Mouse (Mus musculus) Patski (cell line): ENCODE data around the gene Trp53tg5. TPM values are rescaled to one million over a fixed set of nuclear protein-coding genes. Genes with fewer than 3 reads are reported as not detected.

ENCODE experiments used
- ATAC-seq: fragments of 100-300 bp; one replicate; pipeline ENCODE4 v1.8.0; 2021
- CTCF ChIA-PET: fragments of 350-600 bp; sonication (Branson Sonifier 250); formaldehyde crosslinking; loops from one replicate; lab custom pipeline; 2022; ENCODE audit warnings: inconsistent platforms; lab: Charles Lee
- POLR2A ChIA-PET: fragments of 350-600 bp; sonication (Branson Sonifier 250); formaldehyde crosslinking; loops from one replicate; lab custom pipeline; 2022; ENCODE audit warnings: antibody characterized with exemption, inconsistent platforms; lab: Charles Lee
- DNase-seq: peaks from one replicate; pipeline ENCODE4 v3.0.0-alpha.2; 2011; ENCODE audit warnings: low read depth, low spot score
- H3K27me3 ChIP-seq: fragments of 371-371 bp; one replicate; pipeline ENCODE4 v1.5.1; 2021
- CTCF ChIP-seq: fragments of 100-300 bp; IDR thresholded peaks from one replicate; pipeline ENCODE4 v1.5.1; 2021
- in situ Hi-C: fragments of 300-500 bp; cut with MboI; formaldehyde crosslinking; loops from 3 replicates; pipeline ENCODE4 v1.11.1; 2018; ENCODE audit warnings: low pct_unique_long_range_greater_than_20kb, mixed read lengths
- polyA plus RNA-seq: library from polyadenylated mRNA; unstranded; gene quantifications from one replicate; pipeline ENCODE4 v1.2.3, GENCODE M21; 2021

The Trp53tg5 gene
- polyA plus RNA-seq, 1 experiment from 2014 or later = 0.39 TPM

GRCm38 (mm10) chr2:164497691-164498268 lies 24.3 kb upstream of the Trp53tg5 start:
- CTCF ChIA-PET = interaction anchor here (1.0 to 2.3 kb wide), 5 partner anchors 9 to 80 kb away, joined by 3 to 6 read pairs (median 3); partner anchors contain the start of gene Dbndd2
- no peaks in the 10 kb centered on the region for H3K27me3 ChIP-seq
- no peak for TF ChIP-seq CTCF
- no peak for ATAC-seq
- POLR2A ChIA-PET = interaction anchor here (0.9 to 1.8 kb wide), 4 partner anchors 15 to 78 kb away, joined by 3 to 8 read pairs (median 4); no protein-coding TSS in a partner anchor
- in situ Hi-C loops = no loop called here
- no peak for DNase-seq

DNA sequence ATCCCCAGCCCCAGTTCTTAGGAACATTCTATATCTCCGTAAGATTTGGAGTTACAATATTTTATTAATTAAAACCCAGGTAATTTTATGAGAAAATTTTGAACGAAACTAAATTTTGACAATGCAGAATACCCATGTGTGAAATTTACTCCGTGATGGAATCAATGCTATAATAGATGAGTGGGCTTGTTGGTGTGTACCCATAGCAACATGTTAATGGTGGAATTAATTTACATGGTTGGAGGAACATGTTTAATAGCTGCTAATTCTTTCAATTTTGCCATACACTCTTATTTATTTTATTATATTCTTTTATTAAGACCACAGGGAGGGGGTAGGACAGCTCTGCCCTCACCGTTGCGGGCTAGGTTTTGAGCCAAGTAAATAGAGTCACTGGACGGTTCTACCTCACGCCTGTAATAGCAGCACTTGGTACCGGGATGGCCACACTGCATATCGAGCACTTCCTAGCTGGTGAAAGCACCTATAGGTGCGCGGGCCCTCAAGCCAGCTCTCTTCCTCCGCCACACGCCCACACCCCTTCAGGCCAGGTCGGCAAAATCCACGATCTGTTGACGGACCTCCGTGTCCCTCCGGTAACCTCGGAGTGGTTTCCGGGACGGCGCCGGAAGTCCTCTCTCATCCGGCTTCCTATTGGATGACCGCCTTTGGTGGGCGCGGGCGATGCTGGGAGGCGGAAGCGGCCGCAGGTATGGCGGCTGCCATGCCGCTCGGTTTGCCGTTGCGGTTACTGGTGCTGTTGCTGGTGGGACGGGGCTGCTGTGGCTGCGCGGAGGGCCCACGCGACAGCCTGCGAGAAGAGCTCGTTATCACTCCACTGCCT lies 23.5 kb upstream of the Trp53tg5 start, which contains the start of gene Pigt:
Pigt (plus strand) TSS at position 674 of the 844 bp plus-strand sequence.
- ATAC-seq (peak; percentile 68), DNase-seq (no peak)
- in situ Hi-C loops = no loop called here
- TF ChIP-seq CTCF = no peak
- ChIA-PET POLR2A (interaction anchor here (0.9 to 1.8 kb wide), 6 partner anchors 9 to 77 kb away, joined by 3 to 8 read pairs (median 4); no protein-coding TSS in a partner anchor), CTCF (interaction anchor here (1.0 to 2.3 kb wide), 4 partner anchors 8 to 79 kb away, joined by 3 to 6 read pairs (median 3); no protein-coding TSS in a partner anchor)
- H3K27me3 ChIP-seq = no peaks in the 10 kb centered on the region

GRCm38 (mm10) chr2:164496331-164496730 lies 22.8 kb upstream of the Trp53tg5 start:
- ATAC-seq (no peak), DNase-seq (no peak)
- ChIA-PET CTCF (interaction anchor here (0.9 to 2.3 kb wide), 6 partner anchors 7 to 79 kb away, joined by 3 to 6 read pairs (median 3); no protein-coding TSS in a partner anchor), POLR2A (interaction anchor here (0.9 to 1.8 kb wide), 3 partner anchors 8 to 30 kb away, joined by 3 to 8 read pairs (median 5); no protein-coding TSS in a partner anchor)
- H3K27me3 ChIP-seq = no peaks in the 10 kb centered on the region
- no peak for TF ChIP-seq CTCF
- in situ Hi-C loops = no loop called here

GRCm38 (mm10) chr2:164494126-164494525 lies 20.6 kb upstream of the Trp53tg5 start:
- ATAC-seq = no peak
- in situ Hi-C loops = no loop called here
- DNase-seq = no peak
- H3K27me3 ChIP-seq = no peaks in the 10 kb centered on the region
- ChIA-PET CTCF (interaction anchor here (0.9 kb wide), 1 partner anchor 10 kb away, joined by 3 read pairs; no protein-coding TSS in a partner anchor), POLR2A (interaction anchor here (1.1 to 1.2 kb wide), 2 partner anchors 19 to 24 kb away, joined by 3 read pairs; no protein-coding TSS in a partner anchor)
- TF ChIP-seq CTCF = no peak

GRCm38 (mm10) chr2:164487812-164488211 lies 14.3 kb upstream of the Trp53tg5 start:
- CTCF ChIA-PET = interaction anchor here (1.2 to 2.3 kb wide), 3 partner anchors 8 to 30 kb away, joined by 3 to 7 read pairs (median 5); no protein-coding TSS in a partner anchor
- no peak for TF ChIP-seq CTCF
- in situ Hi-C loops = no loop called here
- no peak for DNase-seq
- ATAC-seq = no peak
- no peaks in the 10 kb centered on the region for H3K27me3 ChIP-seq
- POLR2A ChIA-PET = interaction anchor here (0.5 to 1.3 kb wide), 2 partner anchors 9 to 24 kb away, joined by 4 to 5 read pairs; partner anchors contain the start of gene Pigt

- ATAC-seq = peak; percentile 10
- TF ChIP-seq CTCF = no peak
- no peaks in the 10 kb centered on the region for H3K27me3 ChIP-seq
- ChIA-PET POLR2A (interaction anchor here (1.3 to 1.7 kb wide), 2 partner anchors 22 to 24 kb away, joined by 4 to 6 read pairs; no protein-coding TSS in a partner anchor), CTCF (interaction anchor here (0.9 to 2.3 kb wide), 5 partner anchors 12 to 43 kb away, joined by 3 to 7 read pairs (median 4); no protein-coding TSS in a partner anchor)
- DNase-seq = no peak
- in situ Hi-C loops = no loop called here
These were observed 13.6 kb upstream of the Trp53tg5 start for GRCm38 (mm10) chr2:164487115-164487527.

DNA sequence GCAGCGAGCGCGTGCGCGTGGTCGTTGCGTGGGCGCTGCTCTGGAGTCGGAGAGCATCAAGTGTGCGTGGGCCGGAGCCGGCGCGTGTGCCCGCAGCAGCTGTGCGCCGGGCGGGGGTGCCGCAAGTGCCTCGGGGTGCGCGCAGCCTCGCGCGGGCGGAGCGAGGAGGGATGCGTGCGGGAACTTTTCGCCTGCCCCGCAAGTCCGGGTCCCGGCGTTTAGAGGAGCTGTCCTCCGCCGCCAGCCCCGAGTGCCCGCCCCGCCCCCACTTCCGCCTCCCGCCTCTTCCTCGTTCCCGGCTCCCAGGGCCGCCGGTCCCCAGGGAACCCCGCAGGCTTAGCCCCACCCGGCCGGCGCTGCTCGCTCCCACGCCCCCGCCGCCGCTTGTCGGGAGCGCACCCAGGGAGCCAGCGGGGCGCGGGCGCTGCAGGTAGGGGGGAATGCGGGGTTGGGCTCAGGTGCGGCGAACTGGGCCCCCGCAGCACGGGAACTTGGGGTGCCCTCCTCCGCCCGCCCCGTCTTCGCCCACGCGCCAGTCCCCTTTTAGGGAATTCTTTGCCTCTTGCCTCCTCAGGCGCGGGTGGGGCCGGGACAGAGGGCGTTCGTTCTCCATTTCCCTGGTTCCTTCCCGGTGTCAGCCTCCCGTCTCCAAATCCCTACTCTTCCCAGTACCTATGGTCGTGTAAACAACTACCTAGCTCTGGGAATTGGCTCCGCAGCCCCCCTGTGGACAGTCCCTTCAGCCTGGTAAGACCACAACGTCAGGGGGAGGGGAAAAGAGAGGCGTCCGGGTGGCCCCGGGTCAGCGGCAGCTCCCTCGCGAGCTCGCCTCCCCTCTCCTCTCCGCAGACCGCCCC lies 13.0 kb upstream of the Trp53tg5 start:
- no peak for DNase-seq
- CTCF ChIA-PET = interaction anchor here (0.9 to 1.9 kb wide), 5 partner anchors 12 to 44 kb away, joined by 3 to 7 read pairs (median 4); no protein-coding TSS in a partner anchor
- H3K27me3 ChIP-seq = no peaks in the 10 kb centered on the region
- in situ Hi-C loops = no loop called here
- ATAC-seq = peak; percentile 54
- no peak for TF ChIP-seq CTCF
- POLR2A ChIA-PET = interaction anchor here (1.0 to 2.6 kb wide), 5 partner anchors 11 to 46 kb away, joined by 3 to 10 read pairs (median 4); no protein-coding TSS in a partner anchor

DNA sequence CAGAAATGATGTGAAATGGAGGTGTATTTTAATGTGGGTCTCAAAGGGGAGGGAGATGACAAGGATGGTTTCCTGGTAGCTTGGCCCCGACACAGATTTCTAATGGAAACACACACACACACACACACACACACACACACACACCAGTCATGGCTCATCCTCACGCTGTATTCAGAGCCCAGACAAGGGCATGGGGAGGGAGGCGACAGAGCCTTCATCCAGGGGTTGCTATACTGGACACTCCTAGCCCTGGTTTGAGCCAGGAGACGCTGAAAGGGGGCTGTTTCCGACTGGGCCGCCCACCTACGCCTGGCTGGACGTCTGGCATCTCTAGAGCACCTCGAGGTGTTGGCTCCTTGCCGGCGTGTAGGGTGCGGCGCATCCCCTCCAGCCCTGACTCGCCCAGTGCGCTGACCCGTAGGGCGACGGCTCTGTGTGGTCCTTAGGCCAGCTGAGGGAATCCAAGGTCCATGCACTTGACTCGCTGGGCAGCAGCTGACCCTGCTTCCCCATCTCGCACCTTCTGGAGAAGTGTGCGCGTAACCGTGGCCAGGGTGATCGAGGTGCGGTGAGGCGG lies 12.2 kb upstream of the Trp53tg5 start, which contains the start of gene Dbndd2:
Dbndd2 (plus strand) TSS at position 426 of the 577 bp plus-strand sequence.
- DNase-seq = no peak
- in situ Hi-C loops = no loop called here
- POLR2A ChIA-PET = interaction anchor here (1.0 to 2.6 kb wide), 6 partner anchors 11 to 46 kb away, joined by 3 to 10 read pairs (median 4); no protein-coding TSS in a partner anchor

More for the DNA sequence above, 12.2 kb upstream of the Trp53tg5 start, which contains the start of gene Dbndd2:
- CTCF ChIA-PET = interaction anchor here (0.6 to 3.2 kb wide), 8 partner anchors 10 to 68 kb away, joined by 3 to 17 read pairs (median 4); partner anchors contain the start of gene Trp53tg5
- ATAC-seq = peak; percentile 72
- no peaks in the 10 kb centered on the region for H3K27me3 ChIP-seq
- no peak for TF ChIP-seq CTCF
